Mouse (Mus musculus): ENCODE measurements around the gene Pias4. TPM values are rescaled to one million over a fixed set of nuclear protein-coding genes. Genes with fewer than 3 reads are reported as not detected.

Gene Pias4
- polyA plus RNA-seq, 1 experiment from 2014 or later: 61.4 TPM

GRCm38 (mm10) chr10:81112946-81113345 is 54.8 kb downstream of the Pias4 start:
- H3K4me3 ChIP-seq: no peak overlapping the region
- no peak for DNase-seq (ENCODE audit: low spot score)
- H3K27me3 ChIP-seq (ENCODE audit: low read depth, poor library complexity, severe bottlenecking): no peaks in the 10 kb centered on the region
- H3K27ac ChIP-seq (replicated peaks): no peak overlapping the region
- WGBS: 97% methylated on average over 6 of the region's 6 CpGs
- H3K36me3 ChIP-seq: peaks cover 97% of the 10 kb centered on the region
- H3K4me1 ChIP-seq: peaks cover 6% of the 10 kb centered on the region; the same call in 1 of the 2 replicates
- H3K9me3 ChIP-seq (replicated peaks): no peaks in the 10 kb centered on the region

GRCm38 (mm10) chr10:81106113-81106721 is 61.5 kb downstream of the Pias4 start:
- Histone ChIP-seq H3K27me3 (ENCODE audit: low read depth, poor library complexity, severe bottlenecking) (no peaks in the 10 kb centered on the region), H3K4me3 (peak overlapping the region; percentile 92), H3K36me3 (peaks cover 39% of the 10 kb centered on the region), H3K9me3 (replicated peaks) (no peaks in the 10 kb centered on the region), H3K4me1 (peaks cover 30% of the 10 kb centered on the region), H3K27ac (replicated peaks) (peak overlapping the region; percentile 99)
- under 1% methylated on average over 35 of the region's 35 CpGs for WGBS
- peak; percentile 95 for DNase-seq (ENCODE audit: low spot score)

GRCm38 (mm10) chr10:81105565-81106112 is 62.1 kb downstream of the Pias4 start, which contains the start of gene Map2k2:
TSS of gene Map2k2 (plus strand) at chr10:81105915.
- Histone ChIP-seq H3K9me3 (replicated peaks) (no peaks in the 10 kb centered on the region), H3K36me3 (peaks cover 33% of the 10 kb centered on the region), H3K4me3 (peak within 1 kb of the TSS; percentile 92), H3K27ac (replicated peaks) (peak within 1 kb of the TSS; percentile 99), H3K27me3 (ENCODE audit: low read depth, poor library complexity, severe bottlenecking) (no peaks in the 10 kb centered on the region), H3K4me1 (peaks cover 30% of the 10 kb centered on the region)
- peak; percentile 97 for DNase-seq (ENCODE audit: low spot score)
- whole genome bisulfite sequencing: under 1% methylated on average over 56 of the region's 56 CpGs

Small RNA genes within 50 kb of the gene (microRNA-seq; reads per million reads assigned to microRNA genes)
- gene Mir5615-1: not detected
- gene Mir5615-2: not detected

Other genes with a start within 250 kb of the Pias4 start
- 77.9 and 84.7 TPM in 2 replicates for gene Lmnb2, start 249.7 kb downstream of the Pias4 start, polyA plus RNA-seq (2016; fragmentation: Nextera tagmentation; extraction: Ambion mirVana)
- 6.1 and 9.2 TPM in 2 replicates for gene Gadd45b, start 237.8 kb downstream of the Pias4 start, polyA plus RNA-seq (2016; fragmentation: Nextera tagmentation; extraction: Ambion mirVana)
- gene Gng7, start 153.0 kb downstream of the Pias4 start, polyA plus RNA-seq (2016; fragmentation: Nextera tagmentation; extraction: Ambion mirVana): 6.0 and 8.4 TPM in 2 replicates
- gene Diras1, start 142.3 kb downstream of the Pias4 start, polyA plus RNA-seq (2016; fragmentation: Nextera tagmentation; extraction: Ambion mirVana): 3.0 and 6.4 TPM in 2 replicates
- 17.4 and 26.6 TPM in 2 replicates for gene Slc39a3, start 130.5 kb downstream of the Pias4 start, polyA plus RNA-seq (2016; fragmentation: Nextera tagmentation; extraction: Ambion mirVana)
- 289 and 314 TPM in 2 replicates for gene Sgta, start 107.7 kb downstream of the Pias4 start, polyA plus RNA-seq (2016; fragmentation: Nextera tagmentation; extraction: Ambion mirVana)
- 87.1 and 107 TPM in 2 replicates for gene Thop1, start 97.9 kb downstream of the Pias4 start, polyA plus RNA-seq (2016; fragmentation: Nextera tagmentation; extraction: Ambion mirVana)
- 0.35 and 0.60 TPM in 2 replicates for gene Creb3l3, start 69.0 kb downstream of the Pias4 start, polyA plus RNA-seq (2016; fragmentation: Nextera tagmentation; extraction: Ambion mirVana)
- gene Map2k2, start 62.0 kb downstream of the Pias4 start, polyA plus RNA-seq (2016; fragmentation: Nextera tagmentation; extraction: Ambion mirVana): 215 TPM in 2 replicates
- 7.8 and 9.8 TPM in 2 replicates for gene Zbtb7a, start 32.7 kb downstream of the Pias4 start, polyA plus RNA-seq (2016; fragmentation: Nextera tagmentation; extraction: Ambion mirVana)
- gene Eef2, start 8.7 kb upstream of the Pias4 start, polyA plus RNA-seq (2016; fragmentation: Nextera tagmentation; extraction: Ambion mirVana): 528 and 571 TPM in 2 replicates
- gene Dapk3, start 15.1 kb upstream of the Pias4 start, polyA plus RNA-seq (2016; fragmentation: Nextera tagmentation; extraction: Ambion mirVana): 52.7 and 53.3 TPM in 2 replicates
- 0.09 TPM in 1 of 2 replicates, not detected in the other for gene 4930442H23Rik, start 15.9 kb upstream of the Pias4 start, polyA plus RNA-seq (2016; fragmentation: Nextera tagmentation; extraction: Ambion mirVana)
- not detected in 2 replicates for gene Nmrk2, start 34.1 kb upstream of the Pias4 start, polyA plus RNA-seq (2016; fragmentation: Nextera tagmentation; extraction: Ambion mirVana)
- gene Atcay, start 62.9 kb upstream of the Pias4 start, polyA plus RNA-seq (2016; fragmentation: Nextera tagmentation; extraction: Ambion mirVana): 8.7 and 17.1 TPM in 2 replicates
- gene Zfr2, start 65.2 kb upstream of the Pias4 start, polyA plus RNA-seq (2016; fragmentation: Nextera tagmentation; extraction: Ambion mirVana): 3.5 and 6.3 TPM in 2 replicates
- 3.7 and 4.2 TPM in 2 replicates for gene Matk, start 85.0 kb upstream of the Pias4 start, polyA plus RNA-seq (2016; fragmentation: Nextera tagmentation; extraction: Ambion mirVana)
- 229 and 258 TPM in 2 replicates for gene Mrpl54, start 99.0 kb upstream of the Pias4 start, polyA plus RNA-seq (2016; fragmentation: Nextera tagmentation; extraction: Ambion mirVana)
- 50.5 and 55.5 TPM in 2 replicates for gene Apba3, start 99.0 kb upstream of the Pias4 start, polyA plus RNA-seq (2016; fragmentation: Nextera tagmentation; extraction: Ambion mirVana)
- 6.5 and 6.9 TPM in 2 replicates for gene Tjp3, start 123.7 kb upstream of the Pias4 start, polyA plus RNA-seq (2016; fragmentation: Nextera tagmentation; extraction: Ambion mirVana)
- 55.0 and 60.8 TPM in 2 replicates for gene Pip5k1c, start 125.0 kb upstream of the Pias4 start, polyA plus RNA-seq (2016; fragmentation: Nextera tagmentation; extraction: Ambion mirVana)
- gene Cactin, start 153.2 kb upstream of the Pias4 start, polyA plus RNA-seq (2016; fragmentation: Nextera tagmentation; extraction: Ambion mirVana): 53.5 and 53.6 TPM in 2 replicates
- gene Tbxa2r, start 160.8 kb upstream of the Pias4 start, polyA plus RNA-seq (2016; fragmentation: Nextera tagmentation; extraction: Ambion mirVana): 2.9 and 3.3 TPM in 2 replicates
- not detected in 2 replicates for gene Gipc3, start 175.3 kb upstream of the Pias4 start, polyA plus RNA-seq (2016; fragmentation: Nextera tagmentation; extraction: Ambion mirVana)
- 102 and 115 TPM in 2 replicates for gene Hmg20b, start 182.6 kb upstream of the Pias4 start, polyA plus RNA-seq (2016; fragmentation: Nextera tagmentation; extraction: Ambion mirVana)
- gene Mfsd12, start 189.6 kb upstream of the Pias4 start, polyA plus RNA-seq (2016; fragmentation: Nextera tagmentation; extraction: Ambion mirVana): 9.3 and 10.6 TPM in 2 replicates
- gene 4930404N11Rik, start 197.9 kb upstream of the Pias4 start, polyA plus RNA-seq (2016; fragmentation: Nextera tagmentation; extraction: Ambion mirVana): 0.38 and 0.39 TPM in 2 replicates
- 138 and 146 TPM in 2 replicates for gene Fzr1, start 210.6 kb upstream of the Pias4 start, polyA plus RNA-seq (2016; fragmentation: Nextera tagmentation; extraction: Ambion mirVana)
- 93.4 and 98.7 TPM in 2 replicates for gene Dohh, start 216.5 kb upstream of the Pias4 start, polyA plus RNA-seq (2016; fragmentation: Nextera tagmentation; extraction: Ambion mirVana)
- 2.9 and 3.4 TPM in 2 replicates for gene Gm48551, start 216.5 kb upstream of the Pias4 start, polyA plus RNA-seq (2016; fragmentation: Nextera tagmentation; extraction: Ambion mirVana)
- 1.7 and 2.9 TPM in 2 replicates for gene Gm48552, start 221.1 kb upstream of the Pias4 start, polyA plus RNA-seq (2016; fragmentation: Nextera tagmentation; extraction: Ambion mirVana)
- 1.7 and 2.3 TPM in 2 replicates for gene Smim24, start 225.1 kb upstream of the Pias4 start, polyA plus RNA-seq (2016; fragmentation: Nextera tagmentation; extraction: Ambion mirVana)

All from midbrain, embryonic 10.5 days (tissue).